Mouse (Mus musculus) CD8-positive naive resting alpha-beta T cell, adult 2 months (primary cell): ENCODE results near the gene Tnr.

ENCODE experiments used
- DNase-seq, 2 experiments: peaks; one replicate each; pipeline ENCODE4 v3.0.0; 2022; ENCODE audit warnings: low read depth in 2 of 2, low spot score in 2 of 2

The Tnr gene

GRCm38 (mm10) chr1:159523578-159523977, at the start of gene Tnr:
TSS of gene Tnr (plus strand) at chr1:159523769.
- DNase-seq: no peak

GRCm38 (mm10) chr1:159489853-159490435, 33.6 kb upstream of the Tnr start:
- DNase-seq: no peak

- DNase-seq: no peak
Measured at GRCm38 (mm10) chr1:159492536-159492935, 31.0 kb upstream of the Tnr start.

GRCm38 (mm10) chr1:159493720-159494499, 29.7 kb upstream of the Tnr start:
- DNase-seq: no peak

- no peak for DNase-seq
Measured at GRCm38 (mm10) chr1:159498236-159498635, 25.3 kb upstream of the Tnr start.

GRCm38 (mm10) chr1:159499806-159500460, 23.6 kb upstream of the Tnr start:
- no peak for DNase-seq

- no peak for DNase-seq
Measured at GRCm38 (mm10) chr1:159501911-159502310, 21.7 kb upstream of the Tnr start.

GRCm38 (mm10) chr1:159510667-159511066, 12.9 kb upstream of the Tnr start:
- no peak for DNase-seq

DNA sequence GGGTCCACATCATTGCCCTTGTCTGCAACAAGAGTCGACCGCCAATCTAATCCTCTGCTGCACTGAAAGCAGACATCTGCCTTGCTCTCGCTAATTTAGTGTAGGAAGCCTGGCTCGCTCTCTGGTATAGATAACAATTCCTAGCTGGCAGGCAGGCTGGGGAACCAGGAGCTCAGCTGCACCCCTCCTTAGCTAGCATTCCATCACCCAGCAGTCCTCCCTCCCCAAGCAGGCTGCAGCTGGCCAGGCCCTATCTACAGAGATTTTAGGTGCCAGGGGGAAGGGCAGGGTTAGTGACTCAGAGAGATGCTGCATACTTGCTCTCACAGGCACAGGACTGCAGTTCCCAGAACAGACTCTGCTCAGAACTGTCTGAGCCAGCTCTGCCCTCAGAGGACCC, 5.9 kb upstream of the Tnr start:
- no peak for DNase-seq

GRCm38 (mm10) chr1:159519206-159519605, 4.4 kb upstream of the Tnr start:
- DNase-seq: no peak

GRCm38 (mm10) chr1:159523069-159523468, 500 bp upstream of the Tnr start:
- DNase-seq: no peak

DNA sequence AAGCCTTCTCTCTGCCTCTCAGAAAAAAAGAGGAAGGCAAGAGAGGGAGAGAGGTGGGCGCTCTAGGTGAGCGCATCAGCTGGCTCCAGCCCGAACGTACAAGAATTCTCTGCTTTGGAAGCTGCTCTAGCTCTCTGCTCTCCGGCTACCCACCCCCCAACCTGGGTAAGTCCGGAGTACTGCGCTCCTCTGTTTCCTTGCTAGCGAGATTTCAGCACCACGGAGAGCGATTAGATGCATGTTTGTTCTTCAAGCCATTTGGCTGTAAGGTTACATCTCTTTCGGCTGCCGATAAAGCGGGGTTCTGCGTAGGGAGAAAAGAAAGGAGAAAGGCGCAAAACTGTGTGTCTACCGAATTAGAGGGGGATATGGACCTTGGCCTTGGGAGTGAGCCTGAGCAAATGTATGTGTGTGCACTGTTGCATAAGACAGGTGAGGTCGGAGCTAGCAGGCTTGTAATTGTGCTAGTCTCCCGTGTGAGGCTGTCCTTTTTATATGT, 531 bp downstream of the Tnr start:
- no peak for DNase-seq

DNA sequence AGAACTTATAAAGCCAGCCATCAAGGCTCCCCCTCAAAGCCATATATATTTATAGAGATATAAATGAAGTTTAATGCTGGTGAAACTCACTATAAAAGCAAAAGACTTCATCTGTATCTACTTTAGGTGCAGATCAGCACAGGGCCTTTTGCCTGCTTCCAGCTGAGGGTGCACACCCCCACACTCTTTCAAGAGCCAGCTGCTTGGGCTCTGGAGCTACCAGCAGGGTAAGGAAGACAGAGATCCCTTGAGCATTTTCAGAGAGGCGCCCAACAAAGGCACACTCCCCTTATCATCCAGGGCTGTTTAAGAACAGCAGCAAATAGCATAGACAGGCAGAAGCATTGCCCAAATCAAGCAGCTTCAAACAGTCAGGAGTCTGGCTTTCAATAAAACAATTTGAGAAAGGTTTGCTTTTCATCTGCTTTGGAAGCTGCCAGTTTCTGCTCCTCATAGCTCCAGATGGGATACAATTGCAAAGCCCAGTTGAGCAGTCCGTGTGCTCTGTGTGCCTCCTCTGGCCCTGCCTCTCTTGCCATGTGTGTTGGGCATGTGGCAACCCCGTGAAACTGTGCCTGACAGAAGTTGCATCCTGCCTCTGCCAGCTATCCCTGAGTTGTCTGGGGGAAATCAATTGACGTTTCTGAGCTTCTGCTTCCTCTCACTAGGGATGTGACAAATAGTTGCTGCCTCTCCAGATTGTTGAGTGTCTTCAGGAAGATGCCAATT, 9.4 kb downstream of the Tnr start:
- no peak for DNase-seq

DNA sequence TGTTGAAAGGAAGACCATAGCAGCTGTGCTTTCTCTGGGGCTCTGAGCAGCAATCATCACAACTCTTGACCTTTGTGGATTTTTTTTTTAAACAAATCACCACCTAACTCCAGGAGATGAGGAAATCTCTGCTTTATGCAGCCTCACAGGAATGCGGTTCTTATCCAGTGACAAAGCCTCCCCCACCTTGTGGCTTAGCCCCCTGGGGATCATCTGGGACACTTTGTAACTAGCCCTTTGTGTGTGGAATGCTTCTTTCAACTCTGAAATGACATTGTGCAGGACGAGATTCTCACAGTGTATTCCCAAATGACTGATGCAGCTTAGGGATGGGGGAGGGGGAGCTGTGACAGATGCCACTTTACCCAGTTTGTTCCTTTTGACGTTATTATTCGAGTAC, 12.0 kb downstream of the Tnr start:
- no peak for DNase-seq

DNA sequence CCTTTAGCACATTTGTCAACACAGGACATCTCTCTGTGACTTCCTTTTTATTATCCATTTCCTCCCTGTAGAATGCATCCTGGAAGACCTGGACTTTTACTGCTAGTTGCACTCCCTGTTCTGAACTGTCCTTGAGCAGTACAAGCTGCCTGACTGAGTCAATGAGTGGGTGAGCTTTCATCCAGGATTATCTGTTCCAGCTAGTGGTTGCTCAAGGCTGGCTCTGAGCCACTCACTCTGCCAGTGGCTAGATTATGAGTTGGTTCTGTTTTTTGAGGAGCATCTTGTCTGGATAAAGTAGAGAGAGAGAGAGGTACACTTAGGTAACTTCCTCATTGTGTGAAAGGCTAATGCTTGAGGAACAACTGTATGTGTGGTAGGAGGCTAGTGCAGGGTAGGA, 14.0 kb downstream of the Tnr start:
- no peak for DNase-seq

GRCm38 (mm10) chr1:159538076-159538475, 14.5 kb downstream of the Tnr start:
- DNase-seq: no peak

DNA sequence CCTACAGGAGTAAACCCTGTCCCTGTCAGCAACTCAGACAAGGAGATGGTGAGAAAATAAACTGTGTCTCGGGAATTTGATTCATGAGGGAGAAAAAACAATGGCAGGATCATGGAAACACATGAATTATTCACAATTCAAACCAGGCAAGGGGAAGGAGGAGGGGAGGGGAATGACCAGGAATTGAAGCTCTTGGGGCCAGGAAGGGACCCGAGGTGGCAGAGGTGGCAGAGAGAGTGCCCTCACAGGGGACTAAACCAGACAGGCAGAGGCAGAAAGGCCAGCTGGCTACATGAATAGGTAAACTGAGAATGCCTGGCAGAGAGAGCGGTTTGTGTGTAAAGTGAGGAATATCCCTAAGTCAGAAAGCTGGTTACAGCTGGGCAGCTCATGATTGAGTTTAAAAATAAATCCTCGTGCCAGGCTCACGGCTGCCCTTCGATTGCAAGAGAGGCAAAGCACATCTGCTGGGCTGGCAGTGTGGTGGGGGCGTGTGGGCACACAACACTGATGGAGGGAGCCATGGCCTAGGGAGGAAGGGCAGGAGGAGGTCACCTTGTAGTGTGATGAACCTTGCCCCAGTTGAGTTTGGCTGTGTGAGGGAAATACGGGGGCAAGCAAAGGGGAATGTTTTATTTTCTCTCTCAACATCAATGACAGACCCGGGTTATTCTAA, 22.0 kb downstream of the Tnr start:
- no peak for DNase-seq

DNA sequence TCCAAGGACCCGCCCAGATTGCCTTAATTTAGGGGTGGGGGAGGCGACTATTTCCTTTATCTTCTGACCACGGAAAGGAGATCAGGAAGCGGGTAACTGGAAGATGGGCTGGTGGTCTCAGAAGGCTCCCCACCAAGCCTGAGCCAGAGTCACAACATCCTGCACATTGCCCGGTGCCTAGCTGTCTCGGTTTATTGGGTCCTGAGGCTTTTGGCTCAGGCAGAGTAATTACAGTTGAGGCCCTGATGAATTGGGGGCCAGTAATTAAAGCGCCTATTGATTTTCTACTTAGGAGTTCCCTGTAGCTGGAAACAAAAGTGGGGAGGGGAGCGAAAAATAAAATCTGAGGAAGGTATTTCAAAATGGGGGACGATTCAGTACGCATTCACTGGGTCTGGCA, 27.5 kb downstream of the Tnr start:
- DNase-seq: no peak

DNA sequence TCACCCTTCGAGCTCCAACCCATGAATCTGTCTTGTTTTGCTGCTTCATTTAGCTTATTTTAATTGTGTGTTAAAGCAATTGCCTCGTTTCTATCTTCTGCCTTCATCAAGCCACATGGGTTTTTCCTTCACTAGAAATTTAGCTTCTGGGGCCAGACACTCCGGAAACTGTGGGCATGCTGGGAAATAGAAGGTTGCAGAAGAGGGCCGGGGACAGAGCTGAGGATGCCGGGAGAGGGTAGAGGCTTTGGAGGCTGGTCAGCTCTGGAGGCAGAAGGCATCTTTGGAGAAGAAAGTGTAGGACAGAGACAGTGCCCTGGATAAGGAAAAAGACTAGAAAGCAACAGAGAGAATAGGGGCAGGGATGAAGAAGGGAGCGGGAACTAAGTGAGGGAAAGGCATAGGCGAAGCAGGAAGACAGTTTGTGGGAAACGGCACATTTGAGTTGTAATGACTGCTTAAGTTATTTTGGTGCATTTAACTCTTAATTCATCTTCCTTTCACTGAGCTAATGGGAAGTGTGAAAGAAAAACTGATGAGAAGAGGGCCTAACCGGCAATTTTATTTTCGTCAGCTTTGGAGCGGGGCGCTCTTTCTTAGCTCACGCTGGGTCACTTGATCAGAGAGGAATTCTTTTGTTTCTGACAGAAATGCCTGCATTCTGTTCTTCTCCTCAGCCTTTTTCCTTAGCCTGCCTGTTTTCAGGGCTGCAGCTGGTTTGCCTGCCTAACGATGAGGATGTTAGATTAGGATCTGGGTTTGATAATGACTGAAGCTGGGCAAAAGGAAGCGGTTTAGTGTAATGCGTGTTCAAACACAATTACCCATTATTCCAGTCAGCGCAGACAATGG, 28.2 kb downstream of the Tnr start:
- DNase-seq: no peak

DNA sequence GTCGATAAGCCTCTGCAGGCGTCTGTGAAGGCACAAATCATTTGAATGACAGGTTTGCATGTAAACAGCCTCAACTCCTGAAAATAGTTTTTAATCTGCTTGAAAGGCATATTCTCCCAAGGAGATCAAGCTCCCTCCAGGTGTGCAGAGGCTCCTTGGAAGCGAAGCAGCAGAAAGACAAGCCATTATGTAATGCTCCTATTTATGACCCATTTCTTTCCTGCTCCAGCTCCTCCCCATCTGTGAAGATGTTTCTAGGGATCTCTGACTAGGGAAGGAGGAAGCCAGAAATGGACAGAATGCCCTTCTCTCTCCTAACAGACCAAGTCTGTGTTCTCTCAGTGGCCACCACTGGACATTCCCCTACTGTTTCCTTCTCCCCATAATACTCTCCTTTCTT, 38.0 kb downstream of the Tnr start:
- no peak for DNase-seq
